Mouse (Mus musculus) embryonic facial prominence, embryonic 10.5 days (tissue): ENCODE data around the gene Tex30. TPM values are rescaled to one million over a fixed set of nuclear protein-coding genes. Genes with fewer than 3 reads are reported as not detected.
"Not testable (repeated sequence)": the region's sequence is repeated elsewhere in the genome, so short reads cannot be mapped to it uniquely, and the experiment has no call there.

Source experiments
- DNase-seq: peaks from one replicate; pipeline ENCODE4 v3.0.0-alpha.2; 2017; ENCODE audit warnings: low spot score
- H3K27ac ChIP-seq: fragments of 300-500 bp; sonication (generic); replicated peaks from 2 replicates; pipeline ENCODE4 v1.5.1; 2016; ENCODE audit warnings: mild to moderate bottlenecking
- H3K27me3 ChIP-seq: fragments of 300-500 bp; sonication (generic); replicated peaks from 2 replicates; pipeline ENCODE4 v1.6.1; 2016; ENCODE audit warnings: low read depth, mild to moderate bottlenecking; ENCODE audit not compliant: poor library complexity, severe bottlenecking
- H3K36me3 ChIP-seq: fragments of 300-500 bp; sonication (generic); replicated peaks from 2 replicates; pipeline ENCODE4 v1.6.1; 2016; ENCODE audit warnings: mild to moderate bottlenecking, moderate library complexity
- H3K4me1 ChIP-seq: fragments of 300-500 bp; sonication (generic); 2 replicates; pipeline ENCODE4 v1.6.1; 2016
- H3K4me3 ChIP-seq: fragments of 300-500 bp; sonication (generic); 2 replicates; pipeline ENCODE4 v1.5.1; 2016; ENCODE audit warnings: mild to moderate bottlenecking, moderate library complexity
- H3K9me3 ChIP-seq: fragments of 300-500 bp; sonication (generic); 2 replicates; pipeline ENCODE4 v1.6.1; 2016; ENCODE audit warnings: mild to moderate bottlenecking
- WGBS: fragments of 180-500 bp; shearing (Covaris S2); methylation state at CpG from one replicate; pipeline ENCODE4 v1.1.7; 2016; 5-methylcytosine and 5-hydroxymethylcytosine counted together
- polyA plus RNA-seq: library from polyadenylated mRNA; unstranded; fragments of >200 nt; fragmentation: Nextera tagmentation; extraction: Ambion mirVana; gene quantifications from 2 replicates; pipeline ENCODE4 v1.2.1, GENCODE M21; 2016

The Tex30 gene
- polyA plus RNA-seq, 1 experiment from 2014 or later: 112 TPM

DNA sequence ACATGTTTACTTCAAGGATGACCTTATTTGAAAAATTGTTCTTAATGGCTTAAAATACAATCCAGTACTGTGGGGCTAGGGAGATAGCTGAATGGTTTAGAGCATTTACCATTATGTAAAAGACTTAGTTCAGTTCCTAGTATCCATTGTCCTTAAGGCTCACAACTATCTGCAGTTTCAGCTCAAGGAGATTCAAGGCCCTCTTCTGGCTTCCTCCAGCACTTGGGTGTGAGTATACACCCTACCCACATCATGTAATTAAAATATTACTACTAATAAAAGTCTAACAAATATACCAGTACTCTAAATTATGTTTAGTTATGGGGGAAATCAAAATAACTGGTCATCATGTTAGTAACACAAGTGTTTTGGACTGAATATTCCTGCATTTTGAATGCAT is 15.3 kb upstream of the Tex30 start:
- H3K36me3 ChIP-seq: peaks cover 46% of the 10 kb centered on the region
- no peaks in the 10 kb centered on the region for H3K9me3 ChIP-seq
- peak overlapping the region; percentile 95 for H3K27ac ChIP-seq
- H3K4me3 ChIP-seq: peak overlapping the region; percentile 78
- peaks cover 21% of the 10 kb centered on the region for H3K4me1 ChIP-seq
- DNase-seq: no peak
- H3K27me3 ChIP-seq: no peaks in the 10 kb centered on the region

- H3K4me1 ChIP-seq: peaks cover 13% of the 10 kb centered on the region
- H3K27me3 ChIP-seq: no peaks in the 10 kb centered on the region
- WGBS: 15% methylated on average over 5 of the region's 5 CpGs
- no peaks in the 10 kb centered on the region for H3K9me3 ChIP-seq
- peaks cover 43% of the 10 kb centered on the region for H3K36me3 ChIP-seq
- DNase-seq: peak; percentile 21
- peak overlapping the region; percentile 93 for H3K27ac ChIP-seq
- H3K4me3 ChIP-seq: peak overlapping the region; percentile 78
These were observed 698 bp upstream of the Tex30 start for GRCm38 (mm10) chr1:44102939-44103338.

DNA sequence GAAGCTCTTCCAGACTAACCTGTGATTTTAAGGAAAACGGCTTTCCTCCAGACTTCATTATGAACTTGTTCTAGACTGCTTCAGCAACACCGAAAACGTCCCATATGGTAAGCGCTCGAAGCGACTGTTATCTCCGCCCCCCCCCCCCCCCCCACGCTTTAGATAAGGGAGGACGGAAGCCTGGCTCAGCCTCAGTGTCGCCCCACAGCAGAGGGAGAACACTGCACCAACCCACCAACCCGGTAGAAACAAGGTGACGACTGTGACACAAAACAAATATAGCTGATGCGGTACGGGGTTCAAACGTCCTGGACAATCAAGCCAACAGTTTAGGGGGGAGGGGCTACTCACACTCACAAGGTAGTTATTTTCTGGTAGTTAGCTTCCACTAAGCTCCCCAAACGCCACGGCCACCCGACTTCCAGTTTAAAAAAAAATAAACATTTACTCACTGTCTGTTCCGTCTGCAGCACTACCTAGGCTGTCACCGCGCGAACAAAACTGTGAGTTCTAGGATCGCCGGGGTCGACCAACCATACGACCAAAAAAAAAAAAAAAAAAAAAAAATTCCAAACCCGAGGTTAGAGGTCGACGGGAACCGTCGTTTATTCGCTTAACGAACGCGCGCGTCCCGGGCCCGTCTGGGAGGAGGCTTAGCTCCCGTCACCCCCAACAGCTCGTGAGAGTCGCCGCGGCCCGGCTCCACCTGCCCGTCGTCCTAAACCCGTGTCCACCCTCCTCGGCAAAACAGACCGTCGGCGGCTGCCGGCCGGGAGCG is 604 bp downstream of the Tex30 start:
- under 1% methylated on average over 55 of the region's 55 CpGs for WGBS
- Histone ChIP-seq H3K36me3 (peaks cover 43% of the 10 kb centered on the region), H3K4me3 (peak overlapping the region; percentile 78), H3K27ac (peak overlapping the region; percentile 93), H3K9me3 (no peaks in the 10 kb centered on the region), H3K27me3 (no peaks in the 10 kb centered on the region), H3K4me1 (peaks cover 13% of the 10 kb centered on the region)
- peak; percentile 59 for DNase-seq

DNA sequence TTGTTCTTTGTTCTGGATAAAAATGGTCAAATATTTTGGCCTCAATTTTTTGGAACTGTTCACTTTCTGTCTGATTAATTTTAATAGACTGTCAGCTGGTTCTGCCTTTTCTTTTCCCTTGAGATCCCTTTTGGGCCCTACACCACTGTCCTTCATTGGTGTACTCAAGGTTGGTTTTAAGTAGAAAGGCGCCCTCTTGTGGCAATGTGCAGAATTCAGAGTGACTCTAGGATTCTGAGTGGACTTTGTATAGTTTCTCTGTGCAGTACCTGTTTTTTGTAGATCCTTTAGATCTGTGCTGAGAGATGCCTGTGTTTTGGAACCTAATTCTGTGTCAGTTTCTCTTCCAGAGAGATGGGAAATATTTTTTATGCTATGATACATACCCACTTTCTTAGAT is 37.6 kb downstream of the Tex30 start:
- Histone ChIP-seq H3K27me3 (no peaks in the 10 kb centered on the region), H3K27ac (no peak overlapping the region), H3K4me1 (no peaks in the 10 kb centered on the region), H3K4me3 (no peak overlapping the region), H3K9me3 (0 out of 2 replicates have a peak, but pooled peaks cover 2% of the 10 kb centered on the region), H3K36me3 (no peaks in the 10 kb centered on the region)
- 0% methylated on average over 1 of the region's 1 CpGs for WGBS
- DNase-seq: no peak

DNA sequence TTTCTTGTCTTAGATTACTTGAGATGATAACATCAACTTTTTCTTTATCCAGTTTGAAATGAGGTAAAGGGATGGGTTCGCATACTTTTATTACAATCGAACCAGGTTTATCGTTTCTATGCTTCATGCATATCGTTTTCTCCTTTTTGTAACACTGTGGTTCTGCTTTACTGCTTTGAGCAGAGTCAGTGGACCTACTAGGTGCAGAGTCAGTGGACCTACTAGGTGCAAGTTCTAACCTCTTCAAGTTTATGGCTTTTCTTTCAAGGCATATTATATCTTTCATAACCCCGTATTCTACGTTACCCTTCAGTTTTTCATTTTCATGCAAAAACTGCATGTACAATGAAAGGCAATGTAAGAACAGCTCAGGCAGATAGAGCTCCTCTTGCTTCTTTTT is 38.8 kb downstream of the Tex30 start:
- DNase-seq: no peak
- 96% methylated on average over 6 of the region's 6 CpGs for WGBS
- H3K27me3 ChIP-seq: no peaks in the 10 kb centered on the region

GRCm38 (mm10) chr1:44061836-44062235 is 40.4 kb downstream of the Tex30 start, which contains the start of gene Gm8251:
Gm8251 (minus strand) TSS chr1:44061936.
- Histone ChIP-seq H3K27ac (no peak within 1 kb of the TSS), H3K27me3 (no peaks in the 10 kb centered on the region), H3K36me3 (no peaks in the 10 kb centered on the region), H3K4me3 (no peak within 1 kb of the TSS), H3K4me1 (no peaks in the 10 kb centered on the region), H3K9me3 (no peaks in the 10 kb centered on the region)
- DNase-seq: no peak
- WGBS: 93% methylated on average over 2 of the region's 2 CpGs

More for the DNA sequence above, 38.8 kb downstream of the Tex30 start:
- H3K4me1 ChIP-seq: no peaks in the 10 kb centered on the region
- no peak overlapping the region for H3K4me3 ChIP-seq
- 0 out of 2 replicates have a peak, but pooled peaks cover under 1% of the 10 kb centered on the region for H3K9me3 ChIP-seq
- H3K36me3 ChIP-seq: no peaks in the 10 kb centered on the region
- H3K27ac ChIP-seq: no peak overlapping the region

DNA sequence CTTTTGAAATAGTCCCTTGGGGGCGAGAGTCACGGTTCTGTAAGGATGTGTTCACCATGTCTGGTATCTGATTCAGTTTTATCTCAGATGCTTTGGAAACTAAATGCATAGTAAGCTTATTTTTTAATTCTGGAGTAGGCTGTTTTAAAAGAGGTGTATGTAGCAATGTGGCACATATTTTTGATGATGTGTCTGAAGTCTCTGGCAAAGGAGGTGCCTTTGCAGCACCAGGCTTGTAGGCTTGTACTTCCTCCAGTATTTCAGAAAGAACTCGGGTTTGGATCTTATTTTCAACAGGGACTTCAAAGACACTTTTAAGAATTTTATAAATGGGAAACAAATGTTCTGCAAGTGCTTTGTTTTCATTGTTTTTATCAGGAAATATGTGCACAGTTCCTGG is 44.4 kb downstream of the Tex30 start:
- no peak for DNase-seq

GRCm38 (mm10) chr1:44046556-44046955 is 55.7 kb downstream of the Tex30 start:
- Histone ChIP-seq H3K27ac (no peak overlapping the region), H3K9me3 (no peaks in the 10 kb centered on the region), H3K27me3 (no peaks in the 10 kb centered on the region), H3K4me3 (no peak overlapping the region), H3K4me1 (peaks cover 7% of the 10 kb centered on the region), H3K36me3 (no peaks in the 10 kb centered on the region)
- WGBS: 80% methylated on average over 2 of the region's 2 CpGs
- DNase-seq: no peak

More for the DNA sequence above, 44.4 kb downstream of the Tex30 start:
- no peaks in the 10 kb centered on the region for H3K27me3 ChIP-seq
- no peak overlapping the region for H3K27ac ChIP-seq
- 82% methylated on average over 3 of the region's 3 CpGs for WGBS
- H3K4me3 ChIP-seq: no peak overlapping the region
- no peaks in the 10 kb centered on the region for H3K36me3 ChIP-seq
- H3K4me1 ChIP-seq: no peaks in the 10 kb centered on the region
- H3K9me3 ChIP-seq: no peaks in the 10 kb centered on the region

- H3K9me3 ChIP-seq, H3K27ac ChIP-seq, DNase-seq, H3K27me3 ChIP-seq, H3K4me3 ChIP-seq, H3K36me3 ChIP-seq, H3K4me1 ChIP-seq: not testable (repeated sequence)
- WGBS: 86% methylated on average over 5 of the region's 5 CpGs
These were observed 56.6 kb downstream of the Tex30 start for GRCm38 (mm10) chr1:44045689-44046088.

- WGBS: 6% methylated on average over 6 of the region's 6 CpGs
- DNase-seq: peak; percentile 47
- peak overlapping the region; percentile 77 for H3K27ac ChIP-seq
- H3K27me3 ChIP-seq: no peaks in the 10 kb centered on the region
- no peaks in the 10 kb centered on the region for H3K36me3 ChIP-seq
- H3K4me3 ChIP-seq: peak overlapping the region; percentile 54
- no peaks in the 10 kb centered on the region for H3K9me3 ChIP-seq
- H3K4me1 ChIP-seq: peaks cover 7% of the 10 kb centered on the region
These were observed 59.7 kb downstream of the Tex30 start for GRCm38 (mm10) chr1:44042555-44042915.

DNA sequence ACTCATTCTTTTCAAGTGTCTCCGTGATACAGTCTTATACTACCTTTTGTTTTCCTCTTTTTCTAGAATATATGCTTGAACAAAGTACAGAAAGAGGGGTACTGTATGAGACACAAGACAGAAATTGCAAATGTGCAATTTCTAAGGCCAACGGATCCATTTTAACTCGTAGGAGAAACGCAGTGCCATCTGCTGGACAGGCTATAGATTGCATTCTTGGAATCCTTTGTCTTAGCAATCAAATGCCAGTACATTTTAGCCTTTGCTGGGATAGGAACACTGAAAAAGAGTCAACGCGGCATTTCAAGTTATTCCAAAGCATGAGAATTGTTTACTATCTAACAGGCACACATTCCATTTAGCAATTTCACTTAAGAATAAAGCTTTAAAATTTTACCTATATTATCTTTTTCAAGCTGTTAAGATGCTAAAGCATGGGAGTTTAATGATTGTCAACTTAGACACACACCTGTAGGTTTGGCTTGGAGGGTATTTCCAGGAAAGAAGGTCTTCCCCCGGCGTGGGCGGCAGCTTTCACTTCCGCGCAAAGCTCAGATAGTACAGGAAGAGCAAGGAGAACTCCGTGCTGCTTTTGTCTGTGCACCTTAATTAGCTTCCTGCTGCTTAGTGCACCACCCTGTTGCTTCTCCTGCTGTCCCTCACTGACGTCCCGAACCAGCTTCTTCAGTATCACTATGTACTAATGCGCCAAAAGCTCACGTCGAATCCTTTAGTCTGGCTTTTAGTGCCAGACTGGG is 60.3 kb downstream of the Tex30 start:
- Histone ChIP-seq H3K4me1 (peaks cover 7% of the 10 kb centered on the region), H3K27me3 (no peaks in the 10 kb centered on the region), H3K27ac (peak overlapping the region; percentile 77), H3K4me3 (peak overlapping the region; percentile 54), H3K36me3 (no peaks in the 10 kb centered on the region), H3K9me3 (no peaks in the 10 kb centered on the region)
- WGBS: 1% methylated on average over 17 of the region's 17 CpGs
- DNase-seq: peak; percentile 69
